Mouse (Mus musculus): ENCODE data around the gene Ppp3ca. TPM values are rescaled to one million over a fixed set of nuclear protein-coding genes. Genes with fewer than 3 reads are reported as not detected.

The Ppp3ca gene
- polyA plus RNA-seq, 1 experiment: 16.8 TPM

GRCm38 (mm10) chr3:136725311-136726156 is 55.6 kb downstream of the Ppp3ca start:
- DNase-seq (ENCODE audit: low read depth): no peak

- DNase-seq (ENCODE audit: low read depth): no peak
Measured at GRCm38 (mm10) chr3:136727877-136728276, 58.0 kb downstream of the Ppp3ca start.

GRCm38 (mm10) chr3:136729978-136730377 is 60.1 kb downstream of the Ppp3ca start:
- no peak for DNase-seq (ENCODE audit: low read depth)

- no peak for DNase-seq (ENCODE audit: low read depth)
Measured at GRCm38 (mm10) chr3:136731579-136731978, 61.7 kb downstream of the Ppp3ca start.

GRCm38 (mm10) chr3:136736021-136736420 is 66.1 kb downstream of the Ppp3ca start:
- no peak for DNase-seq (ENCODE audit: low read depth)

GRCm38 (mm10) chr3:136736773-136737298 is 66.9 kb downstream of the Ppp3ca start:
- no peak for DNase-seq (ENCODE audit: low read depth)

- no peak for DNase-seq (ENCODE audit: low read depth)
Measured at GRCm38 (mm10) chr3:136738474-136738873, 68.5 kb downstream of the Ppp3ca start.

- DNase-seq (ENCODE audit: low read depth): no peak
Measured at GRCm38 (mm10) chr3:136738914-136739313, 69.0 kb downstream of the Ppp3ca start.

GRCm38 (mm10) chr3:136741659-136742058 is 71.7 kb downstream of the Ppp3ca start:
- no peak for DNase-seq (ENCODE audit: low read depth)

GRCm38 (mm10) chr3:136742258-136743057 is 72.5 kb downstream of the Ppp3ca start:
- no peak for DNase-seq (ENCODE audit: low read depth)

GRCm38 (mm10) chr3:136744295-136744897 is 74.5 kb downstream of the Ppp3ca start:
- DNase-seq (ENCODE audit: low read depth): no peak

GRCm38 (mm10) chr3:136745456-136745855 is 75.5 kb downstream of the Ppp3ca start:
- DNase-seq (ENCODE audit: low read depth): no peak

GRCm38 (mm10) chr3:136748761-136749476 is 79.0 kb downstream of the Ppp3ca start:
- DNase-seq (ENCODE audit: low read depth): no peak

GRCm38 (mm10) chr3:136749477-136749797 is 79.5 kb downstream of the Ppp3ca start:
- no peak for DNase-seq (ENCODE audit: low read depth)

- no peak for DNase-seq (ENCODE audit: low read depth)
Measured at GRCm38 (mm10) chr3:136749951-136750350, 80.0 kb downstream of the Ppp3ca start.

- no peak for DNase-seq (ENCODE audit: low read depth)
Measured at GRCm38 (mm10) chr3:136752126-136752716, 82.3 kb downstream of the Ppp3ca start.

GRCm38 (mm10) chr3:136756137-136756536 is 86.2 kb downstream of the Ppp3ca start:
- DNase-seq (ENCODE audit: low read depth): no peak

GRCm38 (mm10) chr3:136759446-136759845 is 89.5 kb downstream of the Ppp3ca start:
- DNase-seq (ENCODE audit: low read depth): no peak

GRCm38 (mm10) chr3:136761292-136761978 is 91.5 kb downstream of the Ppp3ca start:
- no peak for DNase-seq (ENCODE audit: low read depth)

- no peak for DNase-seq (ENCODE audit: low read depth)
Measured at GRCm38 (mm10) chr3:136761979-136762341, 92.0 kb downstream of the Ppp3ca start.

All from gonadal fat pad, adult 2 months (tissue).